ENCODE assay signal across 11 mouse cellular contexts in genomic region chr9:54323456-54323855, GRCm38 (mm10). TPM values are rescaled to one million over a fixed set of nuclear protein-coding genes. Genes with fewer than 3 reads are reported as not detected.
DNase-seq lines count a peak whose midpoint lies in the region; ATAC-seq and TF ChIP-seq lines count a peak whose summit lies in the region.
"Had no signal": no experiment of that assay in that cellular context is flagged by ENCODE, and none has a peak within 500 bp of the region (broad histone marks: within the 10 kb centered on the region; RNA-seq: fewer than 3 reads in every experiment).

No protein-coding gene starts in this region.

- no peak overlapping the region for H3K9ac ChIP-seq in liver, postnatal 0 days (replicated peaks)
- H3K9ac ChIP-seq in liver, embryonic 11.5 days (ENCODE audit: low read depth, low read length): no peak overlapping the region
- no peak overlapping the region for H3K9ac ChIP-seq in midbrain, postnatal 0 days (replicated peaks; ENCODE audit: low read length, poor library complexity, severe bottlenecking)

- no peak overlapping the region for H3K4me3 ChIP-seq in liver, postnatal 0 days (ENCODE audit: low read depth, low read length)
- no peak overlapping the region for H3K4me3 ChIP-seq in liver, embryonic 11.5 days (ENCODE audit: low read depth, low read length)
- H3K4me3 ChIP-seq in midbrain, postnatal 0 days (ENCODE audit: low read depth, low read length): no peak overlapping the region

- ATAC-seq in frontal cortex, adult (ENCODE audit: low TSS enrichment): peak; percentile 80
- ATAC-seq in liver, postnatal 0 days: no peak
- ATAC-seq in liver, embryonic 11.5 days (replicated peaks; ENCODE audit: low FRiP score): no peak
- ATAC-seq in midbrain, postnatal 0 days (ENCODE audit: low FRiP score): no peak
- ATAC-seq in activated CD4-positive, CD25-positive, alpha-beta regulatory T cell, adult 4 months: no peak

- 37% methylated on average over 8 of the region's 8 CpGs for whole genome bisulfite sequencing in liver, postnatal 0 days (ENCODE audit: insufficient replicate concordance)
- WGBS in liver, embryonic 11.5 days: 33% methylated on average over 8 of the region's 8 CpGs
- 47% methylated on average over 8 of the region's 8 CpGs for WGBS in midbrain, postnatal 0 days

- no peaks in the 10 kb centered on the region for H3K36me3 ChIP-seq in liver, postnatal 0 days (replicated peaks; ENCODE audit: insufficient read depth, low read length)
- H3K36me3 ChIP-seq in liver, embryonic 11.5 days (ENCODE audit: control insufficient read depth, insufficient read depth, low read length): no peaks in the 10 kb centered on the region
- no peaks in the 10 kb centered on the region for H3K36me3 ChIP-seq in midbrain, postnatal 0 days (ENCODE audit: insufficient read depth, low read length)

- TF ChIP-seq EP300 in liver, postnatal 0 days (IDR thresholded peaks at IDR 0.05; ENCODE audit: low read depth): no peak

- peak; percentile 74 for TF ChIP-seq CTCF in liver, postnatal 0 days (IDR thresholded peaks at IDR 0.05; ENCODE audit: low read depth)
- peak; percentile 60 for TF ChIP-seq CTCF in midbrain, postnatal 0 days (IDR thresholded peaks at IDR 0.05)

- no peaks in the 10 kb centered on the region for H3K9me3 ChIP-seq in liver, postnatal 0 days (ENCODE audit: low read length)
- H3K9me3 ChIP-seq in liver, embryonic 11.5 days (ENCODE audit: control insufficient read depth, low read length): no peaks in the 10 kb centered on the region
- no peaks in the 10 kb centered on the region for H3K9me3 ChIP-seq in midbrain, postnatal 0 days (ENCODE audit: low read length)

- H3K27ac ChIP-seq in liver, postnatal 0 days (ENCODE audit: low read depth): no peak overlapping the region
- no peak overlapping the region for H3K27ac ChIP-seq in liver, embryonic 11.5 days (ENCODE audit: low read depth, low read length)
- H3K27ac ChIP-seq in midbrain, postnatal 0 days (ENCODE audit: low read depth, low read length): no peak overlapping the region

- no peak overlapping the region for H3K4me2 ChIP-seq in liver, postnatal 0 days (ENCODE audit: low read depth, low read length)
- H3K4me2 ChIP-seq in liver, embryonic 11.5 days: no peak overlapping the region
- no peak overlapping the region for H3K4me2 ChIP-seq in midbrain, postnatal 0 days (ENCODE audit: low read depth, low read length, poor library complexity, severe bottlenecking)

- no peaks in the 10 kb centered on the region for H3K4me1 ChIP-seq in liver, postnatal 0 days (ENCODE audit: insufficient read depth)
- no peaks in the 10 kb centered on the region for H3K4me1 ChIP-seq in liver, embryonic 11.5 days (replicated peaks; ENCODE audit: control insufficient read depth, insufficient read depth, low read length)
- no peaks in the 10 kb centered on the region for H3K4me1 ChIP-seq in midbrain, postnatal 0 days (ENCODE audit: insufficient read depth, low read length)

- H3K27me3 ChIP-seq in liver, postnatal 0 days (ENCODE audit: insufficient read depth, low read length): no peaks in the 10 kb centered on the region
- no peaks in the 10 kb centered on the region for H3K27me3 ChIP-seq in liver, embryonic 11.5 days (replicated peaks; ENCODE audit: control insufficient read depth, insufficient read depth, low read length)
- H3K27me3 ChIP-seq in midbrain, postnatal 0 days (ENCODE audit: insufficient read depth, low read length): no peaks in the 10 kb centered on the region

- no peak for DNase-seq in frontal cortex, postnatal 25 days (ENCODE audit: low spot score in 2 of 2)
- no peak for DNase-seq in liver, postnatal 0 days
- DNase-seq in liver, embryonic 11.5 days (ENCODE audit: low spot score): no peak
- DNase-seq in brain, adult 2 months (ENCODE audit: low read depth, low spot score): peak; percentile 45
- DNase-seq in midbrain, postnatal 0 days (ENCODE audit: low spot score): peak; percentile 32
- no peak for DNase-seq in cerebellum, postnatal 4 days (ENCODE audit: low spot score in 2 of 2)

RNA-seq across cellular contexts. Expression of gene Gldn, which starts 37.2 kb away (rescaled TPM):
- not detected in 2 replicates for polyA plus RNA-seq in liver, postnatal 0 days (2015; fragmentation: Nextera tagmentation; extraction: Ambion mirVana)
- polyA plus RNA-seq in liver, embryonic 11.5 days (2014; fragmentation: Nextera tagmentation; extraction: Ambion mirVana): 0.05 TPM in 1 of 2 replicates, not detected in the other
- 0.44 and 1.0 TPM in 2 replicates for total RNA-seq in midbrain, postnatal 0 days (2014; rRNA removed)
- polyA plus RNA-seq in midbrain, postnatal 0 days (2015; fragmentation: Nextera tagmentation; extraction: Ambion mirVana): 0.75 and 0.86 TPM in 2 replicates
- under 1 TPM in 1 of 2 experiments, not detected in 1; 0.09 TPM for polyA plus RNA-seq in activated CD4-positive, CD25-positive, alpha-beta regulatory T cell, adult 4 months (2017; shearing (Covaris generic))
- polyA plus RNA-seq: heart, embryonic 14.5 days; liver, embryonic 16.5 days had no signal

RNA-seq across cellular contexts. Expression of gene Cyp19a1, which starts 55.5 kb away (rescaled TPM):
- not detected in 2 replicates for polyA plus RNA-seq in liver, postnatal 0 days (2015; fragmentation: Nextera tagmentation; extraction: Ambion mirVana)
- polyA plus RNA-seq in liver, embryonic 11.5 days (2014; fragmentation: Nextera tagmentation; extraction: Ambion mirVana): not detected in 2 replicates
- 0.28 TPM in 1 of 2 replicates, not detected in the other for total RNA-seq in midbrain, postnatal 0 days (2014; rRNA removed)
- 0.13 and 0.19 TPM in 2 replicates for polyA plus RNA-seq in midbrain, postnatal 0 days (2015; fragmentation: Nextera tagmentation; extraction: Ambion mirVana)
- not detected for polyA plus RNA-seq in activated CD4-positive, CD25-positive, alpha-beta regulatory T cell, adult 4 months (2017; shearing (Covaris generic))
- total RNA-seq: adrenal gland, postnatal 36 days had no signal
- polyA plus RNA-seq: heart, embryonic 14.5 days; liver, embryonic 16.5 days had no signal

Comparison
In these comparisons a context has a peak if more than half of its experiments do, and no peak if none do; other contexts are left out.
1. DNase-seq: peak in brain, adult 2 months (single experiment) and midbrain, postnatal 0 days (single experiment); none in frontal cortex, postnatal 25 days (0 of 2), liver, postnatal 0 days (single experiment), liver, embryonic 11.5 days (single experiment) and cerebellum, postnatal 4 days (0 of 2).